Mouse (Mus musculus): ENCODE measurements around the gene Gm21118.
"Not testable (repeated sequence)": the region's sequence is repeated elsewhere in the genome, so short reads cannot be mapped to it uniquely, and the experiment has no call there.

Gm21118 gene

DNA sequence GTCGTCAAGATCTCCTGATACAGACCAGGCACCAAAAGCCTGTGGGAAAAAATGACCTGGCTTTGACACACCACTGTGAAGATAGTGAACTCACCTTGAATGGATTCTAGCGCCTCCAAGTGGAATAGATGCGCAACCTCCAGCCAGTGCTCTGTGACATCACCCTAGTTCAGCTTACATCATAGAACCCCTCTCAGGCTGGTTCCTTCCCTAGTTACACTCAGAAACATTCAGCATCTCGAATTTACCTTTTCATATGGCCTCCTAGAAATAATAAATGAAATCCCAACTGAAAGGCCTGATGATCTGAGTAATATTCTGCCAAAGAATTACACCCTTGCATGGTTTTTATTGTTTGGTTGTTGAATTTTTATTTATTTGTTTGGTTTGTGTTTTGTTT is at the start of gene Gm21118:
Gm21118 (minus strand) TSS at position 101 of the 400 bp plus-strand sequence.
- DNase-seq (ENCODE audit: low spot score in 2 of 2) = not testable (repeated sequence)

DNA sequence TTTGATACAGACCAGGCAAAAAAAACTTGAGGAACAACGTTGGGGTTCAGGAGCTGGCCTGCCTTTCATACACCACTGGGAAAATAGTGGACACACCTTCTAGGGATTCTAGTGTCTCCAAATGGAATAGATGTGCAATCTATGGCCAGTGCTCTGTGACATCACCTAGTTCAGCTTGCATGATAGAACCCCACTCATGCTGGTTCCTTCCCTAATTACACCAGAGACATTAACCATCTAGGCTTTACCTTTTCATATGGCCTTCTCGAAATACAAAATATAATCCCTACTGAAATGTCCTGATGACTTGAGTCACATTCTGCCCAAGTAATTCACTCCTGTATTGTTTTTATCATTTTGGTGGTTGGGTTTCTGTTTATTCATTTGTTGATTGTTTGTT is 29.7 kb upstream of the Gm21118 start, which contains the start of the genes Gm29423 and Gm29644:
Gm29423 (minus strand) TSS at position 101 of the 400 bp plus-strand sequence.
Gm29644 (minus strand) TSS at position 157 of the 400 bp plus-strand sequence.
- not testable (repeated sequence) for DNase-seq (ENCODE audit: low spot score in 2 of 2)

Data from frontal cortex, postnatal 25 days (tissue).